Mouse (Mus musculus): ENCODE results near the gene Fig4. TPM values are rescaled to one million over a fixed set of nuclear protein-coding genes. Genes with fewer than 3 reads are reported as not detected.

The Fig4 gene
- total RNA-seq, 4 experiments from 2014 or later, result 23.1 to 25.6 (median 24.1) TPM

DNA sequence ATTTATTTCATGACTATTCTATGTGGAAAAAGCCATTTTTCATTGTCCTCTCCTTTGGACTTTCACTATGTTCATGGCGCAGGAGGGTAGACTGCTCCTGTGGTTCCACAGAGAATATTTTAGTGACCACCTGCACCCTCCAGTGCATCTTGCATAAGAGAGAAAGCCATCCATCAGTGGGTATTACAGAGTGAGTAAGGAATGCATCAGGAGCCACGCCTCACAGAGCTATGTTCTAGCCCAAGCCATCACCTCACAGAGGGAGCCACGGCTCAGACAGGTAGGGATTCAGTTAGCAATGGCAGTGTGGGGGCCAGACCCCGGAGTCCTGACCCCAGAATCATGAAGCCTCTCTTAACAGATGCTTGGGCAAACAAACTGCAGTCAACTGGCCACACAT lies 93.5 kb downstream of the Fig4 start:
- no peak for DNase-seq

- no peak for DNase-seq
These were observed 94.1 kb downstream of the Fig4 start for GRCm38 (mm10) chr10:41208860-41209377.

DNA sequence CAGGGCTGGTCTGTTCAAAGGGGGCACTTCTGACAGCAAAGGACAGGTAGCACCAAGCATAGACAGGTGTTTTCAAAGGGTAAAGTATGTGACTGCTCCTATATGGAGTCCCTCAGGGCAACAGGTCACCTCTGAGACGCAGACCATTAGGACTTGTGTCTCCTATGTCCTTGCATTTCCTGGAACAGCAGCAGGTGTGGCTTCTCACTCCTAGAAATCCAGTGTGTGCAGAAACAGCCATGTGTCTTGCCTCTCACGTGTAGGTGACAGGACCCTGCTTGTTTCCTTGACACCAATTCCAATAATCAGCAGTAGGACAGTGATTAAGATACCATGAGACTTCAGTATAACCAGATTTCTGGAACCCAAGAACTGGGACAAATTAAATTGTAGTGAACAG lies 97.4 kb downstream of the Fig4 start:
- no peak for DNase-seq

DNA sequence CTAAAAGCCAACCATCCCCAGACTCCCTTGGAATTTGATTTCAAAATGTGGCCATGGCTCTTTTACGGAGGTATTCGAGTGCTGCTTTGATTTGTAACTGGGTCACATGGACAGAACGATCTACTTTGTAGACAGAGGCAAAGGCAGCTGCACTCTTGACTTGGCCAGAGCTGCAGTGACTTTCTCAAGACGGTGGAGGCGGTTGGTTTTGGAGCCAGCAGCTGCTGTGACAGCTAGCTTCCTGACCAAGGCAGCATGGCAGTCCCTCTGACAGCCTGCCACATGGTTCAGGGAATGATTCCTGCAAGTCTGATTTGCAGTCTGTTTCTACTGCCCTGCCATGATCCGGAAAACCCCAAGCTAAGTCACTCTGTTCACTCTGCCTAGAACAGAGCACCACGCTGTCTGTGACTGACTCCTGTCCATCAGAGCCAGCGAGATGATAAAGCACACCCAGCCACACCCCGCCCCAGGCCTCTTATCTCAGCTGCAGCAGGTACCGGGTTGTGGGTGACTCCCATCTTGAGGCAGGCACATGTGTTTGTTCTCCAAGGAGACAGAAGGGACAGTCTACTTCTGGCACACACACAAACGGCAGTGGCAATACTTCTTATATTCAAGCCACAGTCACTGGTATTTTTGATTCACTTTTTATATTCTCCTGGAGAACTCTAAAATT lies 98.3 kb downstream of the Fig4 start:
- no peak for DNase-seq

DNA sequence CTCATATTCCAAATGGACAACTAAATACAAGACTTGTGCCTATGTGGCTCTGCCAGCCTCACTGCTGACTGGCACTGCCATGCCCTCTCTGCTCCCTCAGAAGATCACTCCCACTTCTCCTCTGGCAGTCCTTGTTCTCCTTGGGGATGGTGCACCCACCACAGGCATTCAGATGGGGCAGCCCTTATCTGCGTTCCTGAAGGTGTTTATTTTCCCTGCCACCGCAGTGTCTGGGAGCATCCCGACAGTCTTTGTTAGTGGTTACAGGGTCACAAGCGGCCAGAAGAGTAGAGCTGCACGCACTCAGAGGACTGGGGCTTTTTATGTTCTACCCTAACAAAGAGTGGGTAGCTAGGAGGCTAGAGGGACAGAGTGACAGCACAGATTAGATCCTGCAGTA lies 98.9 kb downstream of the Fig4 start:
- DNase-seq, result no peak

GRCm38 (mm10) chr10:41198719-41199118 lies 104.3 kb downstream of the Fig4 start:
- DNase-seq, result no peak

GRCm38 (mm10) chr10:41197788-41198187 lies 105.3 kb downstream of the Fig4 start:
- no peak for DNase-seq

DNA sequence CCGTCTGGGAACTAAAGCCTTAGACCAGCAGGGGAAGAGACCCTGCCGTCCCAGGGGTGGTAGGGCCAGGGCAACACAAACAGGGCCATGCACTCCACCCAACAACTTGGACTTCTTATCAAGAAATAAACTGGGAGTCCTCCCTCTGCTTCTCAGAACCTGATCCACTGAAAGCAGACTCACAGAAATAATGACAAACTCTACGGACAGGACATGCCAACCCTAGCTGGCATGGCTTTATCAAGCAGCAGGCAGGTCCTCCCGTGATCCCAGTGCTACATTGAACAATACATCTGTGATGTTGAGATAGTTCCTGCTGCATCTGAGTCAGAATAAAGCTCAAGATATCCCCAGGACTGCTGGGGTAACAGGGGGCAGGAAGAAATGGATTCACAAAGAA lies 106.8 kb downstream of the Fig4 start:
- DNase-seq, result no peak

DNA sequence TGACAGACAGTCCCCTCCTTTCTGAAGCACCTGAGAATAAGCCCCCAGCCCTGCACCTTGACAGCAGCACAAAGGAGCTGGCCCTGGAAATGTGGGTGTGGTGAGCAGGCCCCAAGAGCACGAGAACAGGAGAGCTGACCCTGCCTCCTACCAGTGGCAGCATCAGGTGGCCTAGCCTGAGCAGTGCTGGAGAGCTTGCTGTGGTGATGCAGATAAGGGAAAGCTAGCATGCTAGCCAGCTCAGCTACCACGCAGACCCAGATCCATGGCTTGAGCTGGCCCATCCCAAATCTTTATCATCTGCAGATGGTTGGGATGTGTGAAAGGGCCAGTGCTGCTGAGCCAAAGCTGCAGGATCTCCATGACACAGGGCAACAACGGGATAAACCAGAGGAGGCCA lies 113.7 kb downstream of the Fig4 start:
- no peak for DNase-seq

DNA sequence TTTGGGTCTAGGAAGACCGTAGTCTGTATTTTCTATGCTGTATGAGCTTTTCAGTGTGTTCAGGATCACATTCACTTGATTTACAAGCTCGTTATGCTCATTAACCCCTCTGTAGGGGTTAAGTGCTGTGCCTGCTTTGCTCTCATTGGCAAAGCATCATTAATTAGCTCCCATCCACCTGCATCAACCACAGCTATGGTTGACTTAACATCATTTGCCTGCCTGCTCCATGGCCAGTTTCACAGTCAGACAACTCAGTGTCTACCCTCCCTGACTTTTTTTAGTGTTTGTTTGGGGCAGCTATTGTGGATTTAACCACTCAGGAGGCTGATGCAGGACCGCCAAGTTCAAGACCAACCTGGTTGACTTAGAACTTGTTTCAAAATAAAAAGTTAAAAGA lies 119.1 kb downstream of the Fig4 start:
- no peak for DNase-seq

DNA sequence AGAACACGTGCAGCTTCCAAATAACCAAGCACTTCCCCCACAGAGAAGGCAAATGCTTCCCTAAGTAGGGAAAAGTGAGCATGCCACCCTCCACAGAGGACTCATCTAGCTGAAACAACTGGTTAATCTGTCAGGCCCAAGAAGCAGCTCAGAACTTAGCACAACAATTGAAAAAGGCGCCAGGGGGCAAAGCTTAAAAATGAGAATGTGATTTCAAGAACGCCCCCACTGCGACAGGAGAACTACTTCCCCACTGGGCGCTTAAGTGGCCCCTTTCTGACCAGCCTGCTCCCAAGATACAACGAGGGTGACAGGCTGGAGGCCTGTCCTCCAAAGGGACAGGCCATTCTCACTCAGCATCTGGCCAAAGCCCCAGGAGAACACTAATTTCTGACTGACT lies 120.4 kb downstream of the Fig4 start:
- DNase-seq, result no peak

GRCm38 (mm10) chr10:41166141-41166540 lies 136.9 kb downstream of the Fig4 start:
- DNase-seq, result no peak

DNA sequence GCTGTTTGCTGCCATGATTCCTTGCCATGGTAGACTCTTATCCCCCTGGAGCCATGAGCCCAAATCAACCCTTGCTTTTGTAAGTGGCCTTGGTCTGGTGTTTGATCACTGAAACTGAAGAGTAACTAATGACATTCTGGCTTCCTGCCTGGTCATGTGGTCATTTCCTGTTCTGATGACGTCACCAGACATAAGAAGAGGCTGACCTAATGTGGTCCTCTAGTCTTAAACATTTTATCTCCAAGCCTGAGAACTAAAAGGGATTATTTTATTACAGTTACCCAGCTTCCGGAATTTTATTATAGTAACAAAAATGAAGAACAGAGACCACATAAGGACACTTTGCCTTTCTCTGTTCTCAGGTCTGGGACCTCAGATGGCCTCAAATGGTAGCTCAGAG lies 140.0 kb downstream of the Fig4 start:
- no peak for DNase-seq

DNA sequence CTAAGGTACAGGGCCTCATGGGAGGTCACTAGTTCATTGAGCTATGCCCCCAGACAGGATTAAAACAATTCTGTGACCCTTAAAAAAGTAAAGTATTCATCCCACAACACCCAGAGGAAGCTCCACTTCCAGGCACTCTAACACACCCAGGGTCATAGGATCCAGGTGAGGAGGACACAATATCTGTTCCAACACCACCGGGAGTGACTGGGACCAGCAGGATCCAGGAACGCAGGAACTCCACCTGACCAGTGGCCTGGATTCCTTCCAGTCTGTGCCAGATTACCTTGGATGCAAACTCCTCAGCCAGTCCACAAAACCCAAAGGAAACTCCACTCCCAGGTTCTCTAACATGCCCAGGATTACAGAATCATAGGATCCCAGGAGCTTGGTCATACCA lies 145.8 kb downstream of the Fig4 start:
- DNase-seq, result no peak

GRCm38 (mm10) chr10:41156693-41157092 lies 146.4 kb downstream of the Fig4 start:
- no peak for DNase-seq

DNA sequence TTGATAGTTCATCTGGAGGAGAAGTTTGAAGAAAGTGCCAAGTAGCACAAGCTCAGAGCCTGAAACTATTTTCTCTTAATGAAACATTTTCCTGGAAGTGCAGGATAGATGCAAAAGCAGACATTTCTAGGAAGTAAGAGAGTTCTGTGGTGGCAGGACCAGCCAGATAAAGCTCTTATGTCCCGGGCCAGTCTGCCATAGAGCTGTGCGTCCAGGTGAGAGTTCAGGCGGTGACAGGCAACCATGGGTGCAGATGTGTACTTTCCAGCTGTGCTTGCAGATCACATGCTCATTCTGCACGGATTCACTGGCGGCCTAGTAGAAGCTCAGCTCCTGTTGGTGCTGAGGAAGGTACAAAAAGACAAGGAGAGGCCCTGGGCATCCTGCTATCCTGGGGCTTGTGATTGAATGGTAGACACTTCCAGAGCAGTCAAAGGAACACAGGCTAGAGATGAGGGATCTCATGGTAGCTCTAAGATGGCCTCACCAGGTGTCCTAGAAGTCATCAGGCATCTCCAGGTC lies 149.8 kb downstream of the Fig4 start:
- DNase-seq, result no peak

DNA sequence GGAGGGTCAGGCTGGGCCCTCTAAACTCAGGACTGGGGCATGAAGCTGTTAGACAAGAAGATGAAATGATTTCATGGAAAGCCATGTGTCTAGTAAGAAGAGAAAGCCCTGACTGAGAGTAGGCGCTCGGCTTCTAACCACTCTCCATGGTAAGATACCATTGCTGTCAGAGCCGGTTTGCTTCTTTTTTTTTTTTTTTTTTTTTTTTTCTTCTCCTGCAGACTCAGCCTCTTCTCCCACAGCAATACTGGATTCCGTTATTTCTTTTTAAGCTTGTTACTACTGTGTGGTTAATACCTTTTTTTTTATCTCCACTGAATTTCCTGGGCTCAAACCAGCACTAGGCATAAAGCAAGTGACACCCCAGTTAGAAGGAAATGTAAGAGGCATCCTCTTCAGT lies 151.2 kb downstream of the Fig4 start:
- no peak for DNase-seq

GRCm38 (mm10) chr10:41151441-41151840 lies 151.6 kb downstream of the Fig4 start:
- DNase-seq, result no peak

DNA sequence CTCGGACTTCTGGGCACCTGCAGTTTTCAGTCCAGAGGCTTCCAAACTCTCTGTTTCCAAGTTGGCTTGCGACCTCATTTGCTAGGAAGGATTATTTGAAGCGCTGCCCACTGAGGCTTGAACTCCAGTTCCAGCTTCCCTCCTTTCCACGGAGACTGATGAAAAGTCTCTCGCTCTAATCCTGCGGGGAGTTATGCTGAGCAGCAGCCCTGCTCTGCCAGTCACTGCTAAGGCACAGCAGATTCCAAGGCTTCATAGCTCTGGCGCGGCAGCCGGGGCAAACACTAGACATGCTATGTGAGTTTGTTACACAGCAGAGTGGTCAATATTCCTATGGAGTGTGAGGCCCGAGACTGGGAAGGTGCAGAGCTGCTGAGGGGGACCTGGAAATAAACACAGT lies 152.0 kb downstream of the Fig4 start:
- DNase-seq, result no peak

GRCm38 (mm10) chr10:41150496-41150895 lies 152.6 kb downstream of the Fig4 start:
- DNase-seq, result no peak

DNA sequence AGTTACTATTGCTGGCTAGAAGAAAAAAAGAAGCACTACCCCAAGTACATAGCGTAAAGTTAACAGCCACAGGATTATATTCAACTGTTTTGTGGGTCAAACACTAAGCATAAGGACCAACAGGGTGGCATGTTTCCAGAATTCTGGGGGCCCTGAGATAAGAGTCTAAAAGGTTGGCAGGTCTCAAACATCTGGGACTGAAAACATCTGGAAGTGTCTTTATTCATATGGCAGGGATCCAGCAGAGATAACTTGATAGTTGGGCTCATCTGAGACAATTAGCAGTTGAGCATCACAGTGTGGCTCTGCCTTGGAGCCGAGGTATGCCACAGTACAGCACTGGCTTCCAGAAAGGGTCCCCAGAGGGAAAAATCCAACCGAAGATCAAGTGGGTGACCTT lies 153.8 kb downstream of the Fig4 start:
- DNase-seq, result no peak

DNA sequence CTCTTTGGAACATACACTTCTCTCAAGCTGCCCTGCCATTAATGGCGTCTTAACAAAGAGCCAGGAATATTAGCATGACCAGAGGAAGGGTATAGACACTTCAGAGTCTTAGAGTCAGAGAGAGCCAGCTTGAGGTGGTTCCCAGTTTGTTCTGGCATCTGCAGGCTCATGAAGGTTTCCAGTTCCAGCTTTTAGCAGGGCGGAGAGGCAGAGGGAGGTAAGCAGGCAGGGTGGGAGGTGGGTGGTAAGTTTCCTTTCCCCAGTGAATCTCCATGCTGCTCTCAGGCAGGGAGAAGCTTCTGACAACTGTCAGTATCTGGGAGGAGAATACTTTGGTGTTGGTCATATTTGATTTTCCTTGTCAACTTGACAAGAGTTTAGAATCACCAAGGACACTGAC lies 156.9 kb downstream of the Fig4 start:
- DNase-seq, result no peak
